Comparison of ENCODE assay signal across 8 mouse cellular contexts in the genomic region with DNA sequence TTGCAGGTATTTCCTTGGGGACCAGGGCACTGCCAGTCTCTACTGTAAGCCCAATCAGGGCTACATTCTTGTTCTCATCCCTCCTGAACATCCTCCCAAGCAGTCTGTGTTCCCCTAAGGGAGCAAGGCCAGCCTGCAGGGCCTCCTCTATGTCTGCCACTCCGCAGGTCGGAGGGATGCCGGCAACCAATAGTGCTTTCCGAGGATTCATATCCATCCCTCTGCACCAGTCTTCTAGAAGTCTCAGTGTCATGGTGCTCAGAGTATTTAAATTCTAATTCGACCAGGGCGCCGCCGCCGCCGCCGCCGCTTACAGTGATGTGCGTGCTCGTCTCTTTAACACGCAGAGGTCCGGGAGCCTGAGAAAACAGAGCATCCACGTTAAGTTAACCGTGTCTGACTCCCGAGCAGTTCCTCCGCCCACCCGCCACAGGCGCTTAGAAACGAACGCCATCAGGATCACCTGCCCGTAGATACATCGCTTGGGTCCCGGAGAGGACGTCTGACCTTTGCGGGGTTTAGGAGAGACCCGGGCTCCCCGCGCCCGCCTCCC. TPM values are rescaled to one million over a fixed set of nuclear protein-coding genes. Genes with fewer than 3 reads are reported as not detected.
DNase-seq lines count a peak whose midpoint lies in the region; ATAC-seq and TF ChIP-seq lines count a peak whose summit lies in the region.

No protein-coding gene starts in this region.

- dilution Hi-C loops in CH12.LX (cut with MboI; ENCODE audit: extremely low pct_ligation_motif_present, extremely low pct_unique_long_range_greater_than_20kb, low sequenced_read_pairs) = no loop called here

- H3K27me3 ChIP-seq in heart, embryonic 11.5 days (ENCODE audit: control insufficient read depth, insufficient read depth, low read length) = no peaks in the 10 kb centered on the region
- H3K27me3 ChIP-seq in CH12.LX (replicated peaks) = no peaks in the 10 kb centered on the region
- H3K27me3 ChIP-seq in erythroblast, embryonic 14.5 days (ENCODE audit: control insufficient read depth) = no peaks in the 10 kb centered on the region
- H3K27me3 ChIP-seq in limb, embryonic 15.5 days = no peaks in the 10 kb centered on the region
- H3K27me3 ChIP-seq in stomach, postnatal 0 days (ENCODE audit: control insufficient read depth, insufficient read depth, low read length) = no peaks in the 10 kb centered on the region

- peak overlapping the region; percentile 89 for H3K4me2 ChIP-seq in heart, embryonic 11.5 days
- H3K4me2 ChIP-seq in CH12.LX (ENCODE audit: insufficient read depth, low read depth, poor library complexity, severe bottlenecking) = peak overlapping the region; percentile 74
- H3K4me2 ChIP-seq in limb, embryonic 15.5 days = peak overlapping the region; percentile 76
- H3K4me2 ChIP-seq in stomach, postnatal 0 days (replicated peaks; ENCODE audit: low read depth) = peak overlapping the region; percentile 85

- H3K79me2 ChIP-seq in CH12.LX (replicated peaks; ENCODE audit: control insufficient read depth, extremely low read depth, insufficient read depth, poor library complexity, severe bottlenecking) = peaks cover 31% of the 10 kb centered on the region

- intact Hi-C loops in heart, postnatal 25 days (cut with DNase I) = loop anchor here (2.0 to 5.0 kb wide), 2 partner anchors 14 to 134 kb away; partner anchors contain the start of genes Btbd7, Gm28051, Gon7 and Ubr7

- peak overlapping the region; percentile 90 for H3K27ac ChIP-seq in heart, embryonic 11.5 days (ENCODE audit: low read depth, low read length)
- 0 out of 2 replicates have a peak overlapping the region, but pooled peaks have one; percentile 12 for H3K27ac ChIP-seq in CH12.LX (ENCODE audit: insufficient read depth, low read depth)
- peak overlapping the region; percentile 86 for H3K27ac ChIP-seq in limb, embryonic 15.5 days
- peak overlapping the region; percentile 97 for H3K27ac ChIP-seq in stomach, postnatal 0 days (replicated peaks)

- no peak for TF ChIP-seq RAD21 in CH12.LX (IDR thresholded peaks at IDR 0.05; ENCODE audit: low read depth, low read length)

- no peak for TF ChIP-seq POLR2A in CH12.LX (IDR thresholded peaks at IDR 0.05; ENCODE audit: low read depth, low read length)

- H3K9ac ChIP-seq in heart, embryonic 11.5 days (ENCODE audit: low read depth, low read length) = peak overlapping the region; percentile 84
- peak overlapping the region; percentile 50 for H3K9ac ChIP-seq in CH12.LX (ENCODE audit: insufficient read depth, low read depth)
- H3K9ac ChIP-seq in limb, embryonic 15.5 days = peak overlapping the region; percentile 77
- peak overlapping the region; percentile 84 for H3K9ac ChIP-seq in stomach, postnatal 0 days (ENCODE audit: low read length)

- peak overlapping the region; percentile 76 for H3K4me3 ChIP-seq in heart, embryonic 11.5 days (ENCODE audit: low read depth, low read length)
- peak overlapping the region; percentile 62 to 84 (median 80) for H3K4me3 ChIP-seq in CH12.LX (replicated peaks in 1 of 3; ENCODE audit: low read depth in 2 of 3, low read length in 2 of 3, poor library complexity in 1 of 3)
- peak overlapping the region; percentile 76 for H3K4me3 ChIP-seq in erythroblast, embryonic 14.5 days (replicated peaks)
- H3K4me3 ChIP-seq in limb, embryonic 15.5 days = peak overlapping the region; percentile 72
- peak overlapping the region; percentile 84 for H3K4me3 ChIP-seq in stomach, postnatal 0 days (ENCODE audit: low read depth, low read length)

- ATAC-seq in heart, embryonic 11.5 days (replicated peaks; ENCODE audit: insufficient number of reproducible peaks, low FRiP score, low TSS enrichment) = peak; percentile 40
- ATAC-seq in limb, embryonic 15.5 days (ENCODE audit: insufficient number of reproducible peaks, low FRiP score, low TSS enrichment, low read depth) = 0 out of 2 replicates have a peak, but pooled peaks have one; percentile 21
- ATAC-seq in stomach, postnatal 0 days (ENCODE audit: low FRiP score, low TSS enrichment) = peak; percentile 43

- no peak for DNase-seq in heart, postnatal 25 days (ENCODE audit: low spot score)
- DNase-seq in CH12.LX (ENCODE audit: extremely low read depth) = peak; percentile 27
- no peak for DNase-seq in stomach, postnatal 0 days (ENCODE audit: low spot score)
- DNase-seq in ovary, adult 18-20 months (ENCODE audit: low spot score) = no peak
- DNase-seq in thymus, postnatal 0 days (ENCODE audit: low spot score) = no peak

- WGBS in heart, embryonic 11.5 days (ENCODE audit: insufficient replicate concordance) = under 1% methylated on average over 33 of the region's 33 CpGs
- WGBS in limb, embryonic 15.5 days = under 1% methylated on average over 33 of the region's 33 CpGs
- under 1% methylated on average over 33 of the region's 33 CpGs for WGBS in stomach, postnatal 0 days

- no peak for TF ChIP-seq EP300 in CH12.LX (IDR thresholded peaks at IDR 0.05; ENCODE audit: low read length)
- TF ChIP-seq EP300 in stomach, postnatal 0 days (optimal IDR thresholded peaks at IDR 0.05) = no peak

- H3K4me1 ChIP-seq in heart, embryonic 11.5 days (ENCODE audit: control insufficient read depth, insufficient read depth, low read length) = peaks cover 18% of the 10 kb centered on the region
- H3K4me1 ChIP-seq in CH12.LX (ENCODE audit: control insufficient read depth in 1 of 2, insufficient read depth in 2 of 2) = peaks cover 0 to 31% of the 10 kb centered on the region in 2 experiments; a peak in 2 of 4 replicates
- H3K4me1 ChIP-seq in erythroblast, embryonic 14.5 days (ENCODE audit: control insufficient read depth) = peaks cover 32% of the 10 kb centered on the region
- peaks cover 15% of the 10 kb centered on the region for H3K4me1 ChIP-seq in limb, embryonic 15.5 days
- 0 out of 2 replicates have a peak, but pooled peaks cover 3% of the 10 kb centered on the region for H3K4me1 ChIP-seq in stomach, postnatal 0 days (replicated peaks; ENCODE audit: control insufficient read depth, insufficient read depth)

- in situ Hi-C loops in CH12.LX (cut with MboI; ENCODE audit: low pct_ligation_motif_present, low pct_unique_long_range_greater_than_20kb, low sequenced_read_pairs) = loop anchor here (10.0 kb wide), 1 partner anchor 322 kb away; no protein-coding TSS in a partner anchor

- 0 out of 2 replicates have a peak, but pooled peaks cover under 1% of the 10 kb centered on the region for H3K36me3 ChIP-seq in heart, embryonic 11.5 days (ENCODE audit: control insufficient read depth, insufficient read depth, low read length)
- peaks cover 3 to 40% of the 10 kb centered on the region in 2 experiments for H3K36me3 ChIP-seq in CH12.LX (replicated peaks in 1 of 2; ENCODE audit: control insufficient read depth in 1 of 2, insufficient read depth in 1 of 2, low read length in 1 of 2)
- H3K36me3 ChIP-seq in erythroblast, embryonic 14.5 days (ENCODE audit: control insufficient read depth) = peaks cover 55% of the 10 kb centered on the region
- H3K36me3 ChIP-seq in limb, embryonic 15.5 days = peaks cover 3% of the 10 kb centered on the region; the same call in 1 of the 2 replicates
- H3K36me3 ChIP-seq in stomach, postnatal 0 days (ENCODE audit: control insufficient read depth, insufficient read depth, low read length) = no peaks in the 10 kb centered on the region

- H3K9me3 ChIP-seq in heart, embryonic 11.5 days (replicated peaks; ENCODE audit: control insufficient read depth, low read length) = no peaks in the 10 kb centered on the region
- no peaks in the 10 kb centered on the region for H3K9me3 ChIP-seq in CH12.LX (replicated peaks; ENCODE audit: low read length)
- no peaks in the 10 kb centered on the region for H3K9me3 ChIP-seq in erythroblast, embryonic 14.5 days (ENCODE audit: control insufficient read depth, low read length)
- H3K9me3 ChIP-seq in limb, embryonic 15.5 days = no peaks in the 10 kb centered on the region
- H3K9me3 ChIP-seq in stomach, postnatal 0 days (ENCODE audit: control insufficient read depth, low read length) = no peaks in the 10 kb centered on the region

- TF ChIP-seq CTCF in CH12.LX (conservative IDR thresholded peaks at IDR 0.05 in 1 of 2, IDR thresholded peaks at IDR 0.05 in 1 of 2; ENCODE audit: low read depth in 2 of 2, low read length in 2 of 2) = no peak
- no peak for TF ChIP-seq CTCF in stomach, postnatal 0 days (IDR thresholded peaks at IDR 0.05; ENCODE audit: low read depth)

RNA-seq across cellular contexts. Expression of gene Moap1, which starts 0.3 kb away (rescaled TPM):
- polyA plus RNA-seq in heart, embryonic 11.5 days (2014; fragmentation: Nextera tagmentation; extraction: Ambion mirVana) = 21.1 and 23.7 TPM in 2 replicates
- total RNA-seq in heart, postnatal 25 days (2021) = 1 to 10 TPM; 7.3 to 7.9 TPM
- 7.1 and 7.9 TPM in 2 replicates for total RNA-seq in CH12.LX (2012; rRNA removed)
- total RNA-seq in CH12.LX (2014; rRNA removed) = 5.5 and 12.7 TPM in 2 replicates
- polyA plus RNA-seq in CH12.LX (2012; ENCODE audit: insufficient read length, low read depth) = 6.1 and 15.4 TPM in 2 replicates
- polyA plus RNA-seq in erythroblast, embryonic 14.5 days (2012) = 0.09 TPM in 1 of 2 replicates, not detected in the other
- 21.7 and 21.8 TPM in 2 replicates for polyA plus RNA-seq in limb, embryonic 15.5 days (2015; fragmentation: Nextera tagmentation; extraction: Ambion mirVana)
- 8.1 and 9.5 TPM in 2 replicates for polyA plus RNA-seq in stomach, postnatal 0 days (2015; fragmentation: Nextera tagmentation; extraction: Ambion mirVana)
- polyA plus RNA-seq in thymus, postnatal 0 days (2015; fragmentation: Nextera tagmentation; extraction: Ambion mirVana) = 15.3 and 16.1 TPM in 2 replicates

RNA-seq across cellular contexts. Expression of gene Tmem251, which starts 0.5 kb away (rescaled TPM):
- polyA plus RNA-seq in heart, embryonic 11.5 days (2014; fragmentation: Nextera tagmentation; extraction: Ambion mirVana) = 7.4 and 7.9 TPM in 2 replicates
- 1 to 10 TPM; 3.3 to 3.9 TPM for total RNA-seq in heart, postnatal 25 days (2021)
- total RNA-seq in CH12.LX (2012; rRNA removed) (3.9 and 7.2 TPM in 2 replicates), CH12.LX (2014; rRNA removed) (10.9 and 11.1 TPM in 2 replicates)
- 13.9 and 14.6 TPM in 2 replicates for polyA plus RNA-seq in CH12.LX (2012; ENCODE audit: insufficient read length, low read depth)
- polyA plus RNA-seq in erythroblast, embryonic 14.5 days (2012) = 0.13 and 0.16 TPM in 2 replicates
- polyA plus RNA-seq in limb, embryonic 15.5 days (2015; fragmentation: Nextera tagmentation; extraction: Ambion mirVana) = 9.2 and 9.4 TPM in 2 replicates
- 10.5 and 10.9 TPM in 2 replicates for polyA plus RNA-seq in stomach, postnatal 0 days (2015; fragmentation: Nextera tagmentation; extraction: Ambion mirVana)
- 18.6 and 20.5 TPM in 2 replicates for polyA plus RNA-seq in thymus, postnatal 0 days (2015; fragmentation: Nextera tagmentation; extraction: Ambion mirVana)

RNA-seq across cellular contexts. Expression of gene Gm28051, which starts 14.5 kb away (rescaled TPM):
- not detected in 2 replicates for polyA plus RNA-seq in heart, embryonic 11.5 days (2014; fragmentation: Nextera tagmentation; extraction: Ambion mirVana)
- not detected for total RNA-seq in heart, postnatal 25 days (2021)
- total RNA-seq in CH12.LX (2012; rRNA removed) (not detected in 2 replicates), CH12.LX (2014; rRNA removed) (not detected in 2 replicates)
- polyA plus RNA-seq in CH12.LX (2012; ENCODE audit: insufficient read length, low read depth) = not detected in 2 replicates
- polyA plus RNA-seq in erythroblast, embryonic 14.5 days (2012) = 0.55 TPM in 1 of 2 replicates, not detected in the other
- not detected in 2 replicates for polyA plus RNA-seq in limb, embryonic 15.5 days (2015; fragmentation: Nextera tagmentation; extraction: Ambion mirVana)
- not detected in 2 replicates for polyA plus RNA-seq in stomach, postnatal 0 days (2015; fragmentation: Nextera tagmentation; extraction: Ambion mirVana)
- not detected in 2 replicates for polyA plus RNA-seq in thymus, postnatal 0 days (2015; fragmentation: Nextera tagmentation; extraction: Ambion mirVana)

RNA-seq across cellular contexts. Expression of gene Gon7, which starts 14.5 kb away (rescaled TPM):
- polyA plus RNA-seq in heart, embryonic 11.5 days (2014; fragmentation: Nextera tagmentation; extraction: Ambion mirVana) = 25.2 and 26.4 TPM in 2 replicates
- total RNA-seq in heart, postnatal 25 days (2021) = 10 to 100 TPM; 10.8 to 11.7 TPM
- total RNA-seq in CH12.LX (2012; rRNA removed) (20.9 and 27.4 TPM in 2 replicates), CH12.LX (2014; rRNA removed) (30.0 and 33.6 TPM in 2 replicates)
- polyA plus RNA-seq in CH12.LX (2012; ENCODE audit: insufficient read length, low read depth) = 19.6 and 21.1 TPM in 2 replicates
- 0.80 and 1.2 TPM in 2 replicates for polyA plus RNA-seq in erythroblast, embryonic 14.5 days (2012)
- 19.7 and 20.6 TPM in 2 replicates for polyA plus RNA-seq in limb, embryonic 15.5 days (2015; fragmentation: Nextera tagmentation; extraction: Ambion mirVana)
- polyA plus RNA-seq in stomach, postnatal 0 days (2015; fragmentation: Nextera tagmentation; extraction: Ambion mirVana) = 13.6 and 14.7 TPM in 2 replicates
- polyA plus RNA-seq in thymus, postnatal 0 days (2015; fragmentation: Nextera tagmentation; extraction: Ambion mirVana) = 28.4 and 31.8 TPM in 2 replicates

RNA-seq across cellular contexts. Expression of gene Ubr7, which starts 14.7 kb away (rescaled TPM):
- polyA plus RNA-seq in heart, embryonic 11.5 days (2014; fragmentation: Nextera tagmentation; extraction: Ambion mirVana) = 35.8 and 41.8 TPM in 2 replicates
- total RNA-seq in heart, postnatal 25 days (2021) = 10 to 100 TPM; 24.4 to 25.3 TPM
- 47.8 and 48.8 TPM in 2 replicates for total RNA-seq in CH12.LX (2012; rRNA removed)
- 80.4 and 89.4 TPM in 2 replicates for total RNA-seq in CH12.LX (2014; rRNA removed)
- polyA plus RNA-seq in CH12.LX (2012; ENCODE audit: insufficient read length, low read depth) = 44.7 and 46.3 TPM in 2 replicates
- 1.8 TPM in 2 replicates for polyA plus RNA-seq in erythroblast, embryonic 14.5 days (2012)
- 38.3 and 41.5 TPM in 2 replicates for polyA plus RNA-seq in limb, embryonic 15.5 days (2015; fragmentation: Nextera tagmentation; extraction: Ambion mirVana)
- 16.1 and 16.3 TPM in 2 replicates for polyA plus RNA-seq in stomach, postnatal 0 days (2015; fragmentation: Nextera tagmentation; extraction: Ambion mirVana)
- polyA plus RNA-seq in thymus, postnatal 0 days (2015; fragmentation: Nextera tagmentation; extraction: Ambion mirVana) = 35.4 and 39.9 TPM in 2 replicates

Comparison
In these comparisons a context has a peak if more than half of its experiments do, and no peak if none do; other contexts are left out.
1. H3K27ac ChIP-seq: peak in every context shown above with its lines; median percentile 97 in stomach, postnatal 0 days; 90 in heart, embryonic 11.5 days; 86 in limb, embryonic 15.5 days; 12 in CH12.LX.